Mouse (Mus musculus): Measurements from ENCODE around the gene Mtus2.
"Not testable (repeated sequence)": the region's sequence is repeated elsewhere in the genome, so short reads cannot be mapped to it uniquely, and the experiment has no call there.

Mtus2 gene

DNA sequence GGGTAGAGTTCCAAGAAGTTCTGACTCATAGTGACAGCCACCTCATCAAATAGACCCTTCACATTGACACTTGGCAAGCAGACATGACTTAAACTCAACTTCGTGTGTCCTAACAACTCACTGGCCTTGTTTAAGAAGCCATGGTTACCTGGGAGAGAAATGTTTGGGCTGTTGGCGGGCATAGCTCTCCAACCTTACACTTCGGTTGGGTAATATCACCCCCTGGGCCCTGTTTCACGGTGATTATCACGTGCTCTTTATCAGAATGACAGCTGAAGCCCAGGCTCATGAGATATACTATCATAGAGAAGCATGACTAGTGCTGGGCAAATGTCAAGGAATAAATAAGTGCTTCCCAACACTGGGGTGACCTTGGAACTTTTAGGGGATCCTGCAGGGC, 323.2 kb downstream of the Mtus2 start:
- DNase-seq (ENCODE audit: low spot score), result no peak

DNA sequence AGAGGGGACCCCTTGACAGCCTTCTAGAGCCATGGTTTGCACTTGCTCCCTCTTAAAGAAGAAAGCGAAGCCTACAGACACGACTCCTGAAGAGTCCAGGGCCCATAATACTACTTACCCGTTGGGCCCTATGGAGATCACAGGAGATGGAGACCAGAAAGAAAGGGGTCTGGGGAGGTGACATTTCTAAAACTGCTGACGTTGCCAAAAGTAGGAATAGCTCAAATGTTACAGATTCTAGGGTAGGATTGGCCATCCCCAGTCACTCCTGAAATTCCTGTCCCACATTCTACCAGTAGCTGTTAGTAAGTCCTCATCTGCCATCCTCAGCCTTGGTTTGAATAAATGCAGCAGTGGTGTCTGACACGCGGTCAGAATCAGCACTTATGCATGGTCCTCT, 325.0 kb downstream of the Mtus2 start:
- no peak for DNase-seq (ENCODE audit: low spot score)

DNA sequence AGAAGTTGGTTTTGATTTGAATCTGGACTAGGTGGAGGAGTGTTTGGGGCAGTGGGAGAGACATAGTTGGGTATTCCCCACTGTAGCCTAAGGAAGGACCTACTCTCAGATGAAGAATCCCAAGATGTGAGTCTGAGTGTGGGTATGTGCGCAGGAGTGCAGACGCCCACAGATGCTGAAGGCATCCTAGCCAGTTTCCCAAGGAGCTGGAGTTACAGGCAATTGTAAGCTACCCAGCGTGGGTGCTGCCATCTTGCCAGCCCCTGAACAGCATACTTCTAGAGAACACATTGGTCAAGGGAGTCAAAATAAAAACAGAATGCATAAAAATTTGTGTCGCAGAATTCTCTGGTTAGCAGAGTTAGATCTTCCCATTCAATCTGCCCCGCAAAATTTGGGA, 325.5 kb downstream of the Mtus2 start:
- DNase-seq (ENCODE audit: low spot score), result no peak

DNA sequence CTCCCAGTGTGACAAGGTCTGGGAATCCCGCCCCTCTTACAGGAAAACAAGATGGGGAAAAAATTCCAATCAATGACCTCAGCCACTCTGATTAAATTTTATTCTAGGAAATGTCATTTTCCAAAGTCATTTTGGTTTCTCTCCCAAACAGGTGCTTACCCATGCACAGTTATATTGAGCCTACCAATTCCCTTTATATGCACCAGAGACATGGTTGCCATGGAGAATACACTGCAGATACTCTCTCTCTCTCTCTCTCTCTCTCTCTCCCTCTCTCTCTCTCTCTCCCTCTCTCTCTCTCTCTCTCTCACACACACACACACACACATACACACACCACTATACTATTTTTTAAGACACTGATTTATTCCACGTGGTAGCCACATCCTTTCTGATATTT, 326.1 kb downstream of the Mtus2 start:
- no peak for DNase-seq (ENCODE audit: low spot score)

DNA sequence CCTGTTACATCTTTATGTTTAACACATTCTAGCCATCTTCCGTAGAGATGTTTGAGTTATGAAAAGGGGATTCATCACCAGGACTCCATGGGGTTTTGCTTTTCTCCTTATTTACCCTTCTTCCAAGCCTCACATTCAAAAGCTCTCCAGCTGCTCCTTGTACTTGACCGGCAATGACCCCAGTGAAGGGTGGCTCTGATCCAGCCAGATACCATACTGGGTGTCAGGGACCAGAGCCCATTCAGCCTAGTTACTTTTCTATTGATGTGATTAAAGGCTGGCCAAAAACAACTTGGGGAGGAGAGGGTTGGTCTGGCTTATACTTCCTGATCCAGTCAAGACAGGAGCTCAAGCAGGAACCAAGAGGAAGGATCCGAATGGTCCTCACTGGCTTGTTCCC, 326.5 kb downstream of the Mtus2 start:
- no peak for DNase-seq (ENCODE audit: low spot score)

DNA sequence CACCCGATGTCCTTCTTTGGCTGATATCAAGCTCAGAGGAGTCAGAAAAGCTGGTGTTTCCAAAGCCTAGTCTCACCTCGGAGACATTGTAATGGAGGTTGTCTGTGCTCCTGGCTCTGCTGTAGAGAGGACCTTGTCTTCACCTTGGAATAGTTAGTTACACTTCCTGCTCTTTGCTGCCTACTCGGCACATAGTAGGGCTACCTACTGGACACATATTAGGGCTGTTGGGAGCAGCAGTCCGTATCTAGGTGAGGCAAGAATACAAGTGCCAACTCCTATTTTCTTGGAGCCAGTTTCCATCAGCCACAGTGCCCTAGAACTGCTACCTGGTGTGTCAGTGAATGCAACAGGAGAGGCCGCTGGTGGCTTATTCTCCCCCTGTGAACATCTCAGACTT, 330.4 kb downstream of the Mtus2 start:
- no peak for DNase-seq (ENCODE audit: low spot score)

DNA sequence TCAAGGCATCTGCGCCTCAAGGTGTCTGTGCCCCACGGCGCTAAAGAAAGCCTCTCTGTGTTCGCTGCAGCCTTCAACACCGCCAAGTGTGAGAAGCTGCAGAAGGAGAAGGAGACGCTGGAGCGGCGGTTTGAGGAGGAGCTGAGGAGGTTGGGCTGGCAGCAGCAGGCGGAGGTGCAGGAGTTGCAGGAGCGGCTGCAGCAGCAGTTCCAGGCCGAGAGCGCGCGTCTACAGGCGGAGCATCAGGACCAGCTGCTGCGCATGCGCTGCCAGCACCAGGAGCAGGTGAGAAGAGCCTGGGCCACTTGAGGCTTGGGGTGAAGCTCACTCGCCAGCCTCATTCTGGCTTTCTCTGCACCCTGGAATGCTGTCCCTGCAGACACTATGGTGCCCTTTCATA, 331.7 kb downstream of the Mtus2 start:
- no peak for DNase-seq (ENCODE audit: low spot score)

DNA sequence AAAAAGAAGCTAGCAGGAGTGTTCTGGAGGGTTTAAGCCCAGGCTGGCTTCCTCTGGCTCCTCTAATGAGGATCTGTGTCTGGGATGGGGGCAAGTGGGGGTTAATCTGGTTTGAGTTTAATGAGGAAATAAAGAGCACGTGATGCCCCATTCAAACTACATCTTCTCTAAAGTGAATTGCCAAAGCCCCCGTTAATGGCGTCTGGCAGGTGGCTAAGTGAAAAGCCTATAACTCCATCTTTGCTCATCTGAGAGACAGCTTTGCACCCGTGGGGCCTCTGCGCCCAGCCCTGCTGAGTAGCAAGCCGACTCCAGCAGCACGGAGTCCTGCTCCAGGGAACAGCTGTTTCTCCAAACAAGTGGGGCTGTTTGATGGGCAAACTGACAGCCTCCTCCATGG, 332.8 kb downstream of the Mtus2 start:
- DNase-seq (ENCODE audit: low spot score), result no peak

DNA sequence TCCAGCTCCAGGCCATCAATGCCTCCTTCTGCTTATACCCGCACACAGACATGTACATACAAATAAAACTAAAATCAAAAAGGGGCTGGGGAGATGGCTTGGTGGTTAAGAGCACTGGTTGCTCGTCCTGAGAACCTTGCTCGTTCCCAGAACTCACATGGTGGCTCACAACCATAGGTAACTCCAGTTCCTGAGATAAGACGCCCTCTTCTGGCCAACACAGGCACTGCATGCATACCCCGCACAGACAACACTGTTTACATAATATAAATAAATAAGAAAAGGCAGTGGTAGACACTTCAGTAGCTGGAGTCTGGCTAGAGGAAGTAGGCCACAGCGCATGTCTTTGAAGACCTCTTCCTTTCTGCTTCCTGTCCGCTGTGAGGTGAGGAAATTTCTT, 335.7 kb downstream of the Mtus2 start:
- DNase-seq (ENCODE audit: low spot score), result no peak

DNA sequence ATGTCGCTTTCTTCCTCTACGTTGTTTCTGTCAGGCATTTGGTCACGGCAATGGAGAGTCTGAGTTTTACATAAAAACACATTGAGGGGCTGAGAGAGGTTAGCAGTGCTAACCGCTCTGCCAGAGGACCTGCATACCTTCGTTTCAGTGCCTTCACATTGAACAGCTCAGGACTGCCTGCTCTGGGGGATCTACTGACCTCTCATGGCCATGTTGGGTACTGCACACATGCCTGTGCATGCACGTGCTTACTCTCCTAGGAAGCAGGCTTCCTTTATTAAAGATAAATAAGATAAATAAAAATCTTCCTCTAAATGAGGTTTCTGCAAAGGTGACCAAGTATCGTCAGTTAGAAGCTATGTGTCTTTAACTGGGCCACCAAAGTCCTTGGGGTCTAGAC, 336.2 kb downstream of the Mtus2 start:
- no peak for DNase-seq (ENCODE audit: low spot score)

DNA sequence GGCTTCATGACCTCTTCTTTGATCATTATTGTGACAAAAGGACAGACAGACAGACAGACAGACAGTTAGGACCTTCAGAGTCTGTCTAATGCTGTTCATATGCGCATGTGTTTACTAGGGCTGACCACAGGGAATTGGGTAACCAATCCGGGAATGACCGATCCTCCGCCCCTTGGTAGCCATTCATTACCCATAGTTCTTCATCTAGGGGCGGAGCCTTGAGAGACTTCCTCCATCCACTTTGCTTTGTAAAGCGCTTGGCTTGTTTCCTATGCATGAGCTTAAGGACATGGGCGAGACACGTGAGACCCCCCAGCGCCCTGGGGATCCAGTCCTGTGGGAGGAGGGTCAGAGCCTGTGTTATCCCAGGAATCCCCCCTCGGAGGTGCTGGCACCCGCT, 345.8 kb downstream of the Mtus2 start:
- DNase-seq (ENCODE audit: low spot score), result no peak

DNA sequence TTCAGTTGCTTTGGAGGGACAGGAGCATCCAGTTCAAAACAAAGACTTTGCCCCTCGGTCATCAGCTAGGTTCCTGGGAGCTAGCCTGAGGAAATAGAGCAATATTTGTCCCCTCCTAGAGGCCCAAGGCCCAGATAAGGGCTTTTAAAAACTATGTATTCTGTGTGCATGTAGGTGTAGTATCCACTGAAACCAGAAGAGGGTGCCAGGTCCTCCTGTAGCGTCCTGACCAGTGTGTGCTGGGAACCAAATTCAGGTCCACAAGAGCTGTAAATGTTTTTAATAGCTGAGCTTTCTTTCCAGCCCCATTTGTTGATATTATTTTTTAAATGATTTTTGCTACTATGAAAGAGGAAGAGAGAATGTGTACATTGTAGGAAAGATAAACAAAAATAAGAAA, 347.0 kb downstream of the Mtus2 start:
- no peak for DNase-seq (ENCODE audit: low spot score)

DNA sequence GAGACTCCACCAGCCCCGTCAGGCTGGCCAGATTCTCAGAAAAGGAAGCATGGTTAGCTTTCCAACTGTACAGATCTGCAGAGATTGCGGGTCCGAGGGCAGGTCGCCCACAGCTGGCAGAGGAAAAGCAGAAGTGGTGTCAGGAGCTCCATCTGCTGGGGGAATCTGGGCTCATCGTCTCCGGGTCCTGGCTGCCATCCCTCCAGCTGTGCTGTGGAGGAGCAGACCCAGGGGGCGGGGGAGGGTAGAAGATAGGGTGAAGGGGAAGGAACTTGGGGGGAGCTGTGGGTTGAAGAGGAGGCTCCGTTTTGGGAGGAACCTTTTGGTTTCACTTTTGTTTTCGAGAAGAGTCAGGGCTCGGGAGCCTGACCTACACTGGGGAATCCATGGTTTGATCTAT, 353.7 kb downstream of the Mtus2 start:
- DNase-seq (ENCODE audit: low spot score), result no peak

DNA sequence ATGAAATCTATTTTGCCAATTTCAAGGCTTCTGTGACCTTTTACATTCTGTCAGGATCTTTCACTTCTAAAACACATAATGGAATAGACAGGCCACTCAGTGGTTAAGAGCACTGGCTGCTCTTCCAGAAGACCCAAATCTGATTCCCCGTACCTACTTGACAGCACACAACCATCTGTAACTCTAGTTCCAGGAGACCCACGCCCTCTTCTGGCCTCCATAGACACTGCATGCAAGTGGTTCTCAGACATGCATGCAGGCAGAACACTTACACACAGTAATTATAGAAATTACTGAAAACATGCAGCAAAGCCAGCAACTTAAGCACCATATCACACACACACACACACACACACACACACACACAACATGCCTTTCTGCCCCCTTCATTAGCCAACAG, 355.3 kb downstream of the Mtus2 start:
- DNase-seq (ENCODE audit: low spot score), result no peak

DNA sequence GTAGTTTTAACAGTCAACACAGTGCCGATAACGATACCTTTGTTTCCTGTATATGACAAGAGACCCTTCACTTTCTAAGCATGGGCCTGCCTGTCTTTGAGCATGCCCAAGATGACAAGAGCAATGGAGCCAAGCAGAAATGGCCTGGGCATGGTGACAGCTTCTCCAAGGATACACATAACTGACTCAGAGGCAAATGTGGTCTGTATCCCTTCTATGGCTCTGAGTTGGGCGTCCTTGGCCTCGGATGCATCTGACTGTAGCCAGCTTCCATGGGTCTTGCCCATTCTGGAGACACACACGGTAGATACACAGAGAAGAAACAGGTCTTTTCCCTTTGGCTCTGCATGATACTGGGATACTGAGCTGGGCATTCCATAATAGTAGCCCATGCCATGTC, 357.8 kb downstream of the Mtus2 start:
- DNase-seq (ENCODE audit: low spot score), result no peak

DNA sequence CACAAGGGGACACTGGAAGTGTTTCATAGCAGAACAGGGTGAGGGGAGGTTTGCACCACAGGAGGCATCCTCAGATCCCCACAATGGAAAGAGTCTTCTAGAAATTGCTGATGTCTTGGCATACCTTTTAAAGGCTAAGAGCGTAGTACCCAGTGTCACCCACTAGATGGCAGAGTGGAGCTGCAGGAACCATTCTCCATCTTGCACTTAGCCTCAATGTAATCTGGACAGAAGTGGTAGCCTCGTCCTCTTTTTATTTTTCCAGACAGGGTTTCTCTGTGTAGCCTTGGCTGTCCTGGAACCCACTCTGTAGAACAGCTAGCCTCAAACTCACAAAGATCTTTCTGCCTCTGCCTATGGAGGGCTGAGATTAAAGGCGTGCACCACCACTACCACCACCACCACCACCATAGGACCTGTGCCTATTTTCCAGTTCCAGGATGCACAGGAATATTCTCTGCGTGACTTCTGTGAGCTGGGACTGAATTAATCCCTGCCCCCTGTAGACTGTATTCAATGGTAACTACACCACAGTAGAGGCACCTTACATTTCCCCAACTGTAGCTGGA, 368.3 kb downstream of the Mtus2 start:
- no peak for DNase-seq (ENCODE audit: low spot score)

DNA sequence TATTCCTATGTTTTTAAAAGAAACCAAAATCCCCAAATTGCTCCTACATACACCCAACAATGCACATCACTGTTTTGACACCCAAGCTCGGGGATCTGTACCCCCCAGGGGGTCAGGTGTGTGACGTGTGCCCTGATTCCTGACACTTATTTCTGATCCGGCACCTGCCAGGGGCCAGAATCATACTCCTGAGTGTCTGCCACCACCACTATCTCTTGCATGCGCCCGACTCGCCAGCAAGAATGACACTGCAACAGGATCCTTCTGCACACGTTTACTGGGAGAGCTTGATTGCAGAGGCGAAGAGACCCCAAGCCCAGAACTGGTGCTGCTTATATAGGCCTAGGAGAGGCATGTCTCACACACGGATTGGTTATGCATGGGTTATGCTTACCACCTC, 369.2 kb downstream of the Mtus2 start:
- DNase-seq (ENCODE audit: low spot score), result not testable (repeated sequence)

DNA sequence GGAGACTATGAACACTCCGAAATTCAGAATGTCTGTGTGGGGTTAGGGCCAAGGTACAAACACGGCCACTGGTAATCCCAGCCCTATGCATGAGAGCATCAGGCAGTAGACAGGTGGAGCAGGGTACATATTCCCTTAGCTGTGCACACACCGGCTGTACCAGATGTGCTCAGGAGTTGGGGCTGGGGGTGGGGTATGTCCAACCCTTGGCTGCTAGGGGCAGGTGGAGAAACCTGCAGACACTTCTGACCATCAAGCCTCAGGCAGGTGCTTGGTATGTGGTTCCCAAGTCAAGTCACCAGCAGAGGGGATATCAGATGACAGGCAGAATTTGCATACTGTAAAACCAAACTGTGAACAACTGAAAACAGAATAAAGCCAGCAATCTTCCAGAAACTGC, 371.9 kb downstream of the Mtus2 start:
- no peak for DNase-seq (ENCODE audit: low spot score)

DNA sequence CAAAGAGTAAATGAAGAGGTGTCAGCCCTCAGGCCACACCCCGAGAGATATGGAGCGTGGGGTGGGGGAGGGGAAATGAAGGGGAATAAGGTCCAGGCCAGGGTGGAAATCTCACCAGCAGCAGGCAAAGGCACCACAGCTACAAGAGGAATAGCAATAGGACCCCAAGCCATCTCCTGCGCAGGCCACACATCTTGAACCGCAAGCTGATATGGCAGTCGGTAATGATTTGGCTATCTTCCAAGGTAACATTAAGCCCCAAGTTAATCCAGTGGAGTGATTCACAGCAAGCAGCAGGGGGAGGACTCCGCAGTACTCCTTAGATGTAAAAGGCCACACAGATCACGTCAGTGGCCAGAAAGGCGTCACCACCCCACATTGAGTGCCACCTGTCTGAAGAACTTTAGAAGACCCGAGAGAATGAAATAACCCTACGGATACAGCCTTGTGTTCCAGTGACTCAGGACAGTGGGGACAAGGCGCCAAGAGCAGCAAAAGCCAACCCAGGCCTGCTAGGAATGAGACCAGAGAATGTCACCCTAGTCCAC, 374.2 kb downstream of the Mtus2 start:
- DNase-seq (ENCODE audit: low spot score), result no peak

DNA sequence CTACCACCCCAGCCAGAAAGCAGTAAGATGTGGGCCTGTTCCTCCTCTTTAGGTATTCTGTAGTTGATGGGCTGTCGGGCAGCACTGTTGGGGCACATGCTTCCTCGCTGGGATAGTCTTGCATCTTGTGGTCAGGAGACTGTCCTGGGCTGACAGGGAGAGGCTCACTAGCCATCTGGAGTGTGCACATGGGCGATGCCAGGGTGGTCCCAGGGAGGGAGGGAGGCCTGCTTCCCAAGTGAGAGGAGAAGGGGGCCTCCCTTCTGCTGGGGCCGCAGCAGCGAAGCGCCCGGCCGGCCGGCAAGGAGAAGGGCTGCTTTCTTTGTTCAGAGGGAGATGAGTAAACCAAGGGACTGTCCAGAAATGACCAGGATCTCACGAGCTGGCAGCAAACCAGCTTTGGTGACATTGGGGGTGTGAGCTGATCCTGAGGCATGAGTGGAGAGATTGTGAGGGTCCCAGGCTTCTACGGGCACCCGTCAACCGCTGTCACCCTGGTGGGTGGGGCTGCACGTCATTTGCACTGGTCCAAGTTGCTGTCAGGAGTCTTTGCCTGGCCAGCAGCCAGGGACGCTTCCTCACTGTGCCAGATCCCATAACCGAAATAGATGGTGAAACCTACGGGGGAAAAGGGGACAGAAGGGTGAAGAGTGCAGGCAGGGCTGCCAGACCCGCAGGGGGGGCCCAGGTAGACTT, 375.0 kb downstream of the Mtus2 start:
- no peak for DNase-seq (ENCODE audit: low spot score)

DNA sequence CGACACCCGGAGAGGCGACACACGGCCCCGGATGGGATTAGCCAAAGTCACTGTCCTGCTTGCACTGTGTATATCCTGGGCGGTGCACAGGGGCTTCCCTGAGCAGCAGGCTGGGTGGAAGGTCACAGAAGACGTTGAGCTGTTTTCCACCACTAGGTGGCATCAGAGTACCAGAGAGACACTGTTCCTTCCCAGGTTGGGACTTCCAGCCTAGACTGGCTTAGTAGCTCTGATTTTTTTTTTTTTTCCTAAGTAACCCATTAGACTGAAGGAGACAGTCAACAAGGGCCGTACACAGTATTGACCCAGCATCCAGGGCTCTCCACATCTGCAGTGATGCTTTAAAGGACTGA, 375.5 kb downstream of the Mtus2 start:
- DNase-seq (ENCODE audit: low spot score), result peak; percentile 45

DNA sequence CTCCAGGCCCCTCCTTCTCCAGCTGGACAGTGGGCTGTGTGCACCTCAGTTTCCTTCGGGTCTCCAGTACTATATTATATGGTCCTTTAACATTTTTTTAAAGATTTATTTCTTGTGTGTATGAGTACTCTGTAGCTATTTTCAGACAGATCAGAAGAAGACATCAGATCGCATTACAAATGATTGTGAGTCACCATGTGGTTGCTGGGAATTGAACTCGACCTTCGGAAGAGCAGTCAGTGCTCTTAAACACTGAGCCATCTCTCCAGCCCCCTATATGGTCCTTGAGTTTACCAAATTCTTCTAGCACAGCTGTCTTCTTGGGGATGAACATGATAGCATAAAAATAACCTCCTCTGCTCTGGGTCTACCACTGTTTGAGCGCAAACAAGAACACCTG, 382.0 kb downstream of the Mtus2 start:
- no peak for DNase-seq (ENCODE audit: low spot score)

DNA sequence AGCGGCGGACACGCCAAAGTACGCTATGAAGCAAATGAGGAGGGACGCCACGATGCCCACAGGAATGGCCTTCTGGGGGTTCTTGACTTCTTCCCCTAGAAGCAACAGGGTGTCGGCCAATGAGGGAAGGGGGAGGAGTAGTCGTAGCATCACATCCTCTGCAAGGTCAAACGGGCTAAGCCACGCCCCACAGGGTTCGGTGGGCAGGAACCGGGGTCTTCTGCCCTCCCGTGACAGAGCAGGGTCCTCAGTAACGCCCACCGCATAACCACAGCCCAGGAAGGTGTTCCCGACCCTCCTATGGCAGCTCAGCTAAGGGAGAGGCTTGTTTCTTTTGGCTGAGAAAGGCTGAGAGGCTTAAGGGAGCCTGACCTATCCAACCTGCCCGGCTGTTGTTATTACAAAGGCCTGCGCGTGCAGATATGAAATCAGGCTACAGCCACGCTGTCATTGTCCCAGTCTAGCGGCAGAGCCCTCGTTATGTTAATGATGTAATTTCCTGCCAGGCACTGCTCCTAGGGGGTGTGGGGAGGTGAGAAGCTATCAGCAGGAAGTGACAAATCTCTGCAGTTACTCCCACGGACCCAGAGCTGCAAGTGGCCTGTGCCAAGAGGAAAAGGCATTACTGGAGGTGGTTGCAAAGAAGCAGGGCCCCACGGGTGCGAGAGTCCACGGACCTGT, 385.1 kb downstream of the Mtus2 start:
- DNase-seq (ENCODE audit: low spot score), result no peak

DNA sequence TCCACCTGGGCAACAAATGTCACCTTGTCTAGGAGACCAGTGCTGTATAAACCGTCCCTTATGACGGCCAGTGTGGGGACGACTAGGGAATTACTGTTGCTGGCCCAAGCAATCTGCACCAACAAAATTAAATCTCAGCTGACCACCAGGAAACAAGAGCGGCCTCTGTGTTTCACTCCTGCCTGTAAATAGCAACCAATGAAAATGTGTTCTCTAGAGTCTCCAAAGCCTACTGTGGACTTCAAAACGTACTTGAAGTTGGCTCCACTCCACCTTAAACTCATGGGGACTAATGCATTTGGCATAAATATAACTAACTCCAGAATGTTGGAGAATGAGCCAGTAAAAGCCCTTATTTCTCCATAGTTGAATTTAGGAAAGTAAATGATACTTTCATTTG, 387.3 kb downstream of the Mtus2 start:
- no peak for DNase-seq (ENCODE audit: low spot score)

All from ovary, postnatal 10 days (tissue).